ENCODE assay signal across 9 mouse cellular contexts in the genomic region with DNA sequence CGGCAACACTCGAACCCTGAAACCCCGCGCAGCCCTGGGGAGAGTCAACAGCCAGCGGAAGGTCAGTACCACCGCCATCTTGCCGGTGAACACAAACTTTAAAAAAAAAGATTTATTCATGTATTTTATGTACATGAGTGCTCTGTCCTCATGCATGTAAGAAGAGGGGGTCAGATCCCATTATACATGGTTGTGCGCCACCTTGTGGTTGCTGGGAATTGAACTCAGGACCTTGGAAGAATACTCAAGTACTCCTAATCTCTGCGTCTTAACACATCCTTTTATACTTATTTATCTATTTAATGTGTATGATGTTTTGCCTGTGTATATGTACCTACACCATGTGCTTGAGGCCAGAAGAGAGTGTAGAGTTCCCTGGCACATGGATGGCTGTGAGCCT. TPM values are rescaled to one million over a fixed set of nuclear protein-coding genes. Genes with fewer than 3 reads are reported as not detected.
DNase-seq lines count a peak whose midpoint lies in the region; ATAC-seq lines count a peak whose summit lies in the region.
"Had no signal": no experiment of that assay in that cellular context is flagged by ENCODE, and none has a peak within 500 bp of the region (broad histone marks: within the 10 kb centered on the region; RNA-seq: fewer than 3 reads in every experiment).

No protein-coding gene starts in this region.

- H3K27me3 ChIP-seq in limb, embryonic 11.5 days (ENCODE audit: control insufficient read depth, insufficient read depth, low read length): no peaks in the 10 kb centered on the region
- H3K27me3 ChIP-seq in splenic B cell, adult 2 months (ENCODE audit: control insufficient read depth, insufficient read depth, low read length, poor library complexity, severe bottlenecking): no peaks in the 10 kb centered on the region
- H3K27me3 ChIP-seq: midbrain, embryonic 12.5 days had no signal

- H3K9ac ChIP-seq in limb, embryonic 11.5 days (ENCODE audit: low read length): no peak overlapping the region
- H3K9ac ChIP-seq: midbrain, embryonic 12.5 days had no signal

- no peak overlapping the region for H3K27ac ChIP-seq in limb, embryonic 11.5 days (replicated peaks; ENCODE audit: low read depth, low read length)
- H3K27ac ChIP-seq: midbrain, embryonic 12.5 days had no signal

- 75% methylated on average over 9 of the region's 9 CpGs for WGBS in limb, embryonic 11.5 days

- H3K4me2 ChIP-seq in limb, embryonic 11.5 days (ENCODE audit: low read depth, severe bottlenecking): no peak overlapping the region
- H3K4me2 ChIP-seq: midbrain, embryonic 12.5 days had no signal

- H3K9me3 ChIP-seq in limb, embryonic 11.5 days (ENCODE audit: control insufficient read depth, low read length): no peaks in the 10 kb centered on the region
- H3K9me3 ChIP-seq: midbrain, embryonic 12.5 days had no signal

- DNase-seq in gastrocnemius, postnatal 10 days: peak; percentile 44
- no peak for DNase-seq in gastrocnemius, postnatal 25 days
- DNase-seq in right cerebral cortex, adult 2 months (ENCODE audit: low spot score in 2 of 2): peak; percentile 35 to 37
- no peak for DNase-seq in right cerebral cortex, adult 18-20 months
- peak; percentile 10 to 17 for DNase-seq in cerebellum, postnatal 36 days
- peak; percentile 79 for DNase-seq in limb, embryonic 11.5 days (ENCODE audit: low spot score)
- DNase-seq in splenic B cell, adult 2 months (ENCODE audit: low read depth, low spot score): peak; percentile 72
- no peak for DNase-seq in Muller cell, postnatal 12 days (ENCODE audit: inconsistent ontology term)

- H3K36me3 ChIP-seq in limb, embryonic 11.5 days (ENCODE audit: control insufficient read depth, insufficient read depth, low read length): no peaks in the 10 kb centered on the region
- H3K36me3 ChIP-seq in splenic B cell, adult 2 months (ENCODE audit: control insufficient read depth, insufficient read depth, low read length, poor library complexity, severe bottlenecking): no peaks in the 10 kb centered on the region
- H3K36me3 ChIP-seq: midbrain, embryonic 12.5 days had no signal

- no peaks in the 10 kb centered on the region for H3K4me1 ChIP-seq in limb, embryonic 11.5 days (ENCODE audit: control insufficient read depth, insufficient read depth, low read length)
- H3K4me1 ChIP-seq: midbrain, embryonic 12.5 days had no signal

- H3K4me3 ChIP-seq in limb, embryonic 11.5 days (ENCODE audit: low read depth, low read length): no peak overlapping the region
- H3K4me3 ChIP-seq: midbrain, embryonic 12.5 days had no signal

- no peak for ATAC-seq in limb, embryonic 11.5 days (ENCODE audit: insufficient number of reproducible peaks, low FRiP score, low TSS enrichment, low read depth)

RNA-seq across cellular contexts. Expression of a gene that starts 47.1 kb away (rescaled TPM):
- under 1 TPM; 0.28 to 0.34 TPM for total RNA-seq in gastrocnemius, postnatal 10 days (2021)
- total RNA-seq in gastrocnemius, postnatal 25 days (2021): under 1 TPM; 0.19 to 0.20 TPM
- polyA plus RNA-seq in limb, embryonic 11.5 days (2014; fragmentation: Nextera tagmentation; extraction: Ambion mirVana): 0.07 TPM in 1 of 2 replicates, not detected in the other
- polyA plus RNA-seq: midbrain, embryonic 12.5 days had no signal

RNA-seq across cellular contexts. Expression of a gene that starts 51.7 kb away (rescaled TPM):
- total RNA-seq in gastrocnemius, postnatal 10 days (2021): 10 to 100 TPM in 1 of 2 experiments, 1 to 10 TPM in 1; 7.8 to 10.1 TPM
- total RNA-seq in gastrocnemius, postnatal 25 days (2021): 1 to 10 TPM; 5.2 to 8.3 TPM
- 3.5 and 4.4 TPM in 2 replicates for polyA plus RNA-seq in limb, embryonic 11.5 days (2014; fragmentation: Nextera tagmentation; extraction: Ambion mirVana)

Comparison
In these comparisons a context has a peak if more than half of its experiments do, and no peak if none do; other contexts are left out.
1. DNase-seq: peak in gastrocnemius, postnatal 10 days (single experiment), right cerebral cortex, adult 2 months (2 of 2), cerebellum, postnatal 36 days (2 of 2), limb, embryonic 11.5 days (single experiment) and splenic B cell, adult 2 months (single experiment); none in gastrocnemius, postnatal 25 days (single experiment), right cerebral cortex, adult 18-20 months (single experiment) and Muller cell, postnatal 12 days (single experiment).